Mouse (Mus musculus): ENCODE measurements around the gene Eln. TPM values are rescaled to one million over a fixed set of nuclear protein-coding genes. Genes with fewer than 3 reads are reported as not detected.
A peak's percentile ranks its signal among the peaks of the same experiment; 100 is the strongest.

The Eln gene
- total RNA-seq (2022): 10 to 100 TPM in 1 of 4 experiments, 1 to 10 TPM in 3; 8.3 to 10.9 (median 8.8) TPM

DNA sequence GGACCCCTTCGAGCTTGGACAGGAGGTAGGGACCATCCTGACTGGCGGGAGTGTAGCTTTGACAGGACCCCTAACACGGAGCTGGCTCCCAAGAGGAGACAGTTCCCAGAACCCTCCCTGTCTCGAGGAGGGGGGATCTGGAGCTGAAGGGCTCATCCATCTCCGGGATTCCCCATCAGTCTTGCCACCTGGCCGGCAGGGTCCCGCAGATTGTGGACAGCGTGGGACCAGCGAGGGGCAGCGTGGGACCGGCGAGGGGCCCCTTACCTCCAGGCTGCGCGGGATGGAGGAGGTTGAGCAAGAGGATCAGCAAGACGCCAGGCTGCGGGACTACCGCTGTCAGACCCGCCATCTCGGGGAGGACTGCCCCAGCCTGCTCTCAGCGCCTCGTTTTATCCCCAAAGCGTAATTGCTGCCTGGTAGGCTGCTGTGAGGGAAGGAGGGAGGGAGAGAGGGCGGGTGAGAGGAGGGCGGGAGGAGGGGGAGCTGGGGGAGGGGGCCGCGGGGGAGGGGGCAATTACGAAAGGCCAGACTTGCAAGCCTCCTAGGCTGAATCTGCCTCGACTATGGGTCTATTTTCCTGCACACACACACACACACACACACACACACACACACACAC lies at the start of gene Eln:
TSS of gene Eln (minus strand) at position 434 of the 622 bp plus-strand sequence.
- peak in 1 of 2 experiments; percentile 25 for DNase-seq (ENCODE audit: low spot score in 2 of 2)

- DNase-seq (ENCODE audit: low spot score in 2 of 2): no peak
Measured at GRCm38 (mm10) chr5:134790080-134790995, 43.2 kb upstream of the Eln start.

GRCm38 (mm10) chr5:134788237-134788636 lies 41.1 kb upstream of the Eln start:
- no peak for DNase-seq (ENCODE audit: low spot score in 2 of 2)

GRCm38 (mm10) chr5:134785691-134786371 lies 38.7 kb upstream of the Eln start:
- DNase-seq (ENCODE audit: low spot score in 2 of 2): no peak

GRCm38 (mm10) chr5:134783794-134784193 lies 36.7 kb upstream of the Eln start:
- DNase-seq (ENCODE audit: low spot score in 2 of 2): no peak

GRCm38 (mm10) chr5:134780963-134781362 lies 33.8 kb upstream of the Eln start:
- no peak for DNase-seq (ENCODE audit: low spot score in 2 of 2)

DNA sequence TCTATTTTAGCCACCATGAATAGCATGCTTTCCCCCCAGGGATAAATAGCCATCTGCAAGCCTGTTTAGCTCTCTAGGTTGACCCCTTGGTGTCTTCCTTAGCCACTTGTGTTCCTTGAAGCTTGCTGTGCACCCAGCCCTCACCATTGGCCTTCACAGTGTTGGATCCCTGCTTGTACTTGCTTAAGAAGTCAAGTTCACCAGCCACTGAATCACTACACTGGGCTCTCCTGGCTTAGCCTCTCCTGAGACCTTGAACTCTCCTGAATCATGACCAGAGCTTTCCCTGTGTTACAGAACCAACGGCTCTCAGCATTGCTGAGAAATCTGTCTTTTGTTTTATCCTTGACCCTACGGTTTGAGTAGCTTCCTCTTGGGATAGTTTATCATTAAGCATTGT lies 33.0 kb upstream of the Eln start:
- no peak for DNase-seq (ENCODE audit: low spot score in 2 of 2)

DNA sequence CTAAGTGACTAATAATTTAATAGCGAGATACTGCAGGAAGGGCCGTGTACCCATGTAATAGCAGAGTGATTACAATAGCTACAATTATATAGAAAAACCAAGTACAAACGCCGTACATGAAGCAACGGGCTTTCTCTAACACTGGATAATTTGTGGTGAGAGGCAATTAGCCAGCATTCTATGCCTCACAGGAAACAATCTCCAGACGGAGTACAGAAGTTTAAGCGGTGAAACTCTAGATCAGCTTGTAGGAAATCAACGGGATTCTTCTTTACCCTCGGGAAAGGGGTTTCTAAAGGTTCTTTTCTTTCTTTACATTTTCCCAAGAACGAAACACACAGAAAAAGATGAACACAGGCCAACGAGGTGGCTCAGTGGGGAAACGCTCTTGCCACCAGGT lies 29.4 kb upstream of the Eln start:
- DNase-seq (ENCODE audit: low spot score in 2 of 2): no peak

GRCm38 (mm10) chr5:134772522-134772921 lies 25.4 kb upstream of the Eln start:
- DNase-seq (ENCODE audit: low spot score in 2 of 2): no peak

GRCm38 (mm10) chr5:134771750-134772149 lies 24.6 kb upstream of the Eln start:
- DNase-seq (ENCODE audit: low spot score in 2 of 2): no peak

GRCm38 (mm10) chr5:134769181-134769580 lies 22.1 kb upstream of the Eln start:
- no peak for DNase-seq (ENCODE audit: low spot score in 2 of 2)

DNA sequence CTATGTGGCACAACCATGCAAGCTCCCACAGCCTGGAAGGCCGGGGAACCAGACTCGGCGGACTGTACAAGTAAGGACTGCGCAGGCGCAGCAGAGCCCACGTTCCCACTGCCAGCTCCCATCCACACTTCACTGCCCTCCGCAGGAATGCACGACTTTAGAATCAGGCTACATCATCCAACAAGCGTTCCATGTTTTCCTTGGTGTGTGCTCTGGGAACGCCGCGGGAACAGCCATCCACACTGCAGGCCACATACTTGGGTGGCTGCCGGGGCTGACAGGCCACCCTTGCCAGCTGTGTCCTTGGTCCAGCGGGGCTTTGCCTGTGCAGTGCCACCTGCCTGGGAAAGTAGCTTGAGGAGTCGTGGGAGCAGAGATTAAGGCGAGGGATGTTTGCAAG lies 18.3 kb upstream of the Eln start:
- no peak for DNase-seq (ENCODE audit: low spot score in 2 of 2)

GRCm38 (mm10) chr5:134763326-134763725 lies 16.2 kb upstream of the Eln start:
- no peak for DNase-seq (ENCODE audit: low spot score in 2 of 2)

DNA sequence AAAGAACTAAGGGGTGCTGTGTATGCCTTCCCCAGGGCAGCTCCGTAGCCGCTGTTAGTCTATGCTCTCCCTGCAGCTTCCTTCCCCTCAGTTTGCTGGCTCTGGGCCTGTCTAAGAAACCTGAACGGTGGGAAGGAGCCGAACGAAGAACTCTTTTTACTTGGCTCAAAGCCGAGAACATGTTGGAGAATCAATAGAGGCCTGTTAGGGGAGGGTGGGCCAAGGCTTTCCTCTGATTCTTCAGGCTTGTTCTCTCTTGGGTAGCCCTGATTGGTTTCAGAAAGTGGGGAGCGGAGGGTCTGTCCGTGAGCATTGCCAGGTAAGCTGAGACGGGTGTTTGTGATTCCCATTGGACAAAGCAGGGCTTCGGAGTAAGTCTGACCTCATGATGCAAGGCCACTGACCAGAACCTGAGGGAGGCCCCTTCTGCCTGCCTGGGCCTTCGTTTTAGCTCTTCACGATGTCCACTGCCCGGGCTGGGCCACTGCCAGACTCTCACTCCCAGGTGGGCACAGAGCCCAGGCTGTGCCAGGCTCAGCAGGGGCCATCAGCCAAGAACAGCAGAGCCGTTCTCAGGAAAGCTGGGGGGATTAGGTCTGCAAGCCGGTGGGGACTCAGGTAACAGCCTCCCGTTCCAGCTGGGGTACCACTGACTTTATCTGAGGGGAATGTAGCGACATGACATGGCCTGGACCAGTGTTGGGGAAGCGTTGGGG lies 14.4 kb upstream of the Eln start:
- no peak for DNase-seq (ENCODE audit: low spot score in 2 of 2)

GRCm38 (mm10) chr5:134756031-134756430 lies 8.9 kb upstream of the Eln start:
- no peak for DNase-seq (ENCODE audit: low spot score in 2 of 2)

GRCm38 (mm10) chr5:134754096-134754495 lies 7.0 kb upstream of the Eln start:
- no peak for DNase-seq (ENCODE audit: low spot score in 2 of 2)

GRCm38 (mm10) chr5:134750469-134750868 lies 3.3 kb upstream of the Eln start:
- DNase-seq (ENCODE audit: low spot score in 2 of 2): no peak

- peak in 1 of 2 experiments; percentile 7 for DNase-seq (ENCODE audit: low spot score in 2 of 2)
Measured at GRCm38 (mm10) chr5:134747947-134748618, 960 bp upstream of the Eln start.

GRCm38 (mm10) chr5:134747512-134747893 lies 380 bp upstream of the Eln start:
- DNase-seq (ENCODE audit: low spot score in 2 of 2): peak; percentile 21 to 61

DNA sequence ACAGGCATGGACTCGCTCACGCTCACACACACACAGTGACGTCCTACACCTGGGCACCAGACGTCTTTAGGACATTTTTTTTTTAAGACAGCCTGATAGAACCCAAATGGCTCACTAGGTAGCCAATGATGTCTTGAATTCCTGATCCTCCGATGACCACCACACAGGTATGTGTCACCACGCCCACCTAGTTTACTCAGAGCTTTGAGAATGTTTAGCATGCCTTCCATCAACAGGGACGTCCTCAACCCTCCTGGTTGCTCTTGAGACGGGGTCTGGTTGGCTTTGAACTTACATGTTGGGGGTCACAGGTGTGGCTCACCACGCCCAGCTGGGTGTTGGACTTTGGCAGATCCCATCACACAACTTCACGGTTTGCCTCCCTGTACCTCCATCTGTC lies 922 bp downstream of the Eln start:
- DNase-seq (ENCODE audit: low spot score in 2 of 2): no peak

DNA sequence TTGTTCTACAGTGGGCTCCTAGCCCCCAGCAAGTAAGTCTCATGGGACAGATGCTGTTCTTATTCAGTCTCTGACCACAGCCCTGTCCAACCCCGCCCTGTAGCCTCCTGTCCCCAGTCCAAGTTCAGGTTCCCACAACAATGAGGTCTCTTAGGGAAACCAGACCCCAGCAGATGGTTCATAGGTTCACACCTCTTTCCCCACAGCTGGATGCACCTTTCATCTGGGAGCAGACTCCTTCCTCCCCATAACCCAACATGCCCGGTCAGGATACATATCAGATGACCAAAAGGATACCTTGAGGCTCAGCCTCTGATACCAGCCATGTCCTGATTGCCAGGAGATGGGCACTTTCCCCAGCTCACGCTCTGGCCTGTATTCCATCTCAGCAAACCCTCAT lies 1.3 kb downstream of the Eln start:
- DNase-seq (ENCODE audit: low spot score in 2 of 2): no peak
